Mouse (Mus musculus): ENCODE data around the gene Plce1.

- TF ChIP-seq GATA1 (IDR thresholded peaks at IDR 0.05; ENCODE audit: low read depth, low read length) (no peak), KAT2A (conservative IDR thresholded peaks at IDR 0.05; ENCODE audit: low read depth, low read length) (no peak), CTCF (IDR thresholded peaks at IDR 0.05 in 2 of 3, conservative IDR thresholded peaks at IDR 0.05 in 1 of 3; ENCODE audit: control insufficient read depth in 1 of 3, insufficient read depth in 1 of 3, low read depth in 2 of 3, low read length in 3 of 3, poor library complexity in 1 of 3, severe bottlenecking in 1 of 3) (no peak), TAL1 (IDR thresholded peaks at IDR 0.05; ENCODE audit: low read length) (no peak), EP300 (IDR thresholded peaks at IDR 0.05; ENCODE audit: low read depth in 1 of 2, low read length in 2 of 2) (no peak), ZNF384 (IDR thresholded peaks at IDR 0.05; ENCODE audit: low read depth, low read length) (no peak)
Measured at GRCm38 (mm10) chr19:38690276-38690675, 209.4 kb downstream of the Plce1 start.
